In the genomic region with DNA sequence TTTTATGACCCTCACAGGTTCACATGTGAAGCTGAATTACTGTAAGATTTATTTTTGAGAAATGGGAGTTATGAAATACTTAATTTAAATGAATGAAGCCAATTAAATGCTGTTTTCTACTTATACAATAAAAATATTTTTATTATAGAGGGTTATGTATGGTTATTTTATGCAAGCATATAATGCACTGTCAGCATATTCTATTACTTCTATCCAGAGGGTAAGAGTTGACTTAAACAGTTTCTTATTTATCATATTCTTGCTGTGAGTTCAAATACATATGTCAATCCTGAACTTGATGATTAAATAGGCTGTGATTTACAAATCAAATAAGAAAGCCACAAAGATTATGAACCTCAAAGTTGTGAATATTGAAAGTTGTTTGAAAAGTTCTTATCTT, we compare ENCODE assay signal across 31 mouse cellular contexts.
"Had no signal": no experiment of that assay in that cellular context is flagged by ENCODE, and none has a peak within 500 bp of the region (broad histone marks: within the 10 kb centered on the region; RNA-seq: fewer than 3 reads in every experiment).

No protein-coding gene starts in this region.

- H3K9ac ChIP-seq: heart, embryonic 12.5 days; heart, embryonic 13.5 days; heart, embryonic 15.5 days; hindbrain, embryonic 12.5 days; hindbrain, embryonic 13.5 days; hindbrain, embryonic 14.5 days; hindbrain, embryonic 15.5 days; intestine, embryonic 15.5 days; kidney, embryonic 15.5 days had no signal

- H3K9me3 ChIP-seq: heart, embryonic 10.5 days; heart, embryonic 12.5 days; heart, embryonic 13.5 days; heart, embryonic 15.5 days; hindbrain, embryonic 10.5 days; hindbrain, embryonic 12.5 days; hindbrain, embryonic 13.5 days; hindbrain, embryonic 15.5 days; intestine, embryonic 15.5 days; kidney, embryonic 15.5 days had no signal

- H3K4me3 ChIP-seq: heart, embryonic 10.5 days; heart, embryonic 12.5 days; heart, embryonic 13.5 days; heart, embryonic 15.5 days; hindbrain, embryonic 10.5 days; hindbrain, embryonic 12.5 days; hindbrain, embryonic 13.5 days; hindbrain, embryonic 15.5 days; intestine, embryonic 15.5 days; kidney, embryonic 15.5 days; layer of hippocampus, adult 2 months had no signal

- H3K4me2 ChIP-seq: heart, embryonic 11.5 days; heart, embryonic 12.5 days; heart, embryonic 13.5 days; heart, embryonic 15.5 days; hindbrain, embryonic 12.5 days; hindbrain, embryonic 13.5 days; hindbrain, embryonic 14.5 days; hindbrain, embryonic 15.5 days; intestine, embryonic 15.5 days; kidney, embryonic 15.5 days had no signal

- H3K27me3 ChIP-seq: heart, embryonic 12.5 days; heart, embryonic 13.5 days; heart, embryonic 15.5 days; hindbrain, embryonic 12.5 days; hindbrain, embryonic 13.5 days; hindbrain, embryonic 15.5 days; intestine, embryonic 15.5 days; kidney, embryonic 15.5 days had no signal

- H3K27ac ChIP-seq: heart, embryonic 10.5 days; heart, embryonic 13.5 days; heart, embryonic 15.5 days; hindbrain, embryonic 10.5 days; hindbrain, embryonic 12.5 days; hindbrain, embryonic 13.5 days; hindbrain, embryonic 14.5 days; hindbrain, embryonic 15.5 days; hindbrain, postnatal 0 days; intestine, embryonic 15.5 days; kidney, embryonic 15.5 days; kidney, postnatal 0 days; layer of hippocampus, adult 2 months had no signal

- H3K36me3 ChIP-seq: heart, embryonic 10.5 days; heart, embryonic 12.5 days; heart, embryonic 13.5 days; heart, embryonic 15.5 days; hindbrain, embryonic 10.5 days; hindbrain, embryonic 12.5 days; hindbrain, embryonic 13.5 days; hindbrain, embryonic 15.5 days; intestine, embryonic 15.5 days; kidney, embryonic 15.5 days had no signal

- H3K4me1 ChIP-seq: heart, embryonic 10.5 days; heart, embryonic 12.5 days; heart, embryonic 13.5 days; heart, embryonic 15.5 days; hindbrain, embryonic 10.5 days; hindbrain, embryonic 12.5 days; hindbrain, embryonic 13.5 days; hindbrain, embryonic 15.5 days; intestine, embryonic 15.5 days; kidney, embryonic 15.5 days had no signal

- DNase-seq: heart, postnatal 10 days; heart, postnatal 14 days; heart, postnatal 36 days; heart, postnatal 4 days; kidney, adult 11 months; kidney, adult 18-20 months; kidney, adult 2 months; kidney, adult 8-10 months; kidney, adult 9 months; kidney, postnatal 10 days; kidney, postnatal 14 days; kidney, postnatal 25 days; kidney, postnatal 36 days; kidney, postnatal 4 days; layer of hippocampus, adult 9-11 months; layer of hippocampus, postnatal 36 days had no signal
